Mouse (Mus musculus): ENCODE results near the gene Kcnj4.

The Kcnj4 gene

DNA sequence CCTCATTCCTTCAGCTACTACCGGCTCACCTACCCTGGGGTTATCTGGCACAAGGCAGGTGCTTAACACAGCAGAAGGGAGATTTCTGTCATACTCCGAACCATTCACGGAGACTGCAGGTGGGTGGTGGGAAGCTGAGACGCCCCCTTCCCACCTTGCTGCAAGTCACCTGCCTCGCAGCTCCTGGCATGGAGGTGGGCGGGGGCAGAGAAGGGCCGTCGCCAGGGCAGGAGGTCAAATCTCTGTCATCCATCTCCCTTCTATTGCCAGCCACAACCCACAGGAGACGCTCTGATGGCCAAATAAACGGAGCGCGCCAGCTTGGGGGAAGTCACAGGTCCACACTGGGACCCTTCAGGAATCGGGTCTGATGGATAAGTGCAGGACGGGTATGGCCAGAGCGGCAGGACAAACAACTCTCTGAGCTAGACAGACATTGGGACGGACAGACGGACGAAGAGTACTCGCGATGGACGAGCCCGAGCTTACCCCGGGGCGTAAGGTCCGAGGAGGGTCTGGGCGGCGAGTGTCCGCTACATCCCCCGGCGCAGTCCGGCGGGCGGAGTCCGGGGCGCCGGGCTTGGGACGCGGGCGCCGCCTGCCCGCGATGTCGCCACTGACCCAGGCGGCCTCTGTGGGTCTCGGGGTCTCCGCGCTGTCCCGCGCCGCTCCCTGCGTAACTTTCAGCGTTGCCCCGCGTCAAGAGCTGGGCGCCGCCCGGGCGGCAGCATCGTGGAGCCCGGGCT, at the start of gene Kcnj4:
Gene Kcnj4 (minus strand): TSS at position 535 of the 746 bp plus-strand sequence.
- ChIA-PET CTCF (interaction anchor here in 2 of 4 experiments (0.5 to 1.9 kb wide), 9 partner anchors 8 to 715 kb away, joined by 3 to 7 read pairs (median 3); partner anchors contain the start of genes Fam227a (in 1 of the 2) and Kdelr3 (in 1 of the 2)), POLR2A (interaction anchor here (0.5 to 4.0 kb wide), 35 partner anchors 8 to 329 kb away, joined by 3 to 26 read pairs (median 4); partner anchors contain the start of genes Ddx17 (in 3 of the 4), Kdelr3 (in 3 of the 4), Dmc1 (in 1 of the 4) and Josd1 (in 1 of the 4))

DNA sequence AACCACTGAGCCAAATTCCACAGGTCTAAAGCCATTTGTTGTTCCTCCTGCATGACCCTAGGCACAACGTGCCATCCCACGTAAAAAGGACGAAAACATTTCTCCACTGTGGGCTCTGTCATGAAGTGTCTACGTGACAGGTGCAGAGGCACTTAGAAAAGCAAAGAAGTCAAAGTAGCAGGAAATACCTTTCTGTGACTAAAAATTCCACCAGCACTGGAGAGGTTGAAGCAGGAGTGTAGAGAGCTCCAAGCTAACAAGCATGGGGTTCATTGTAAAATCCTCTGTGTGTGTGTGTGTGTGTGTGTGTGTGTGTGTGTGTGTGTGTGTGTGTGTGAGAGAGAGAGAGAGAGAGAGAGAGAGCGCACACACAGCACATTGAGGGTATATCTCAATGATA, 47.5 kb upstream of the Kcnj4 start:
- POLR2A ChIA-PET, result interaction anchor here in 3 of 4 experiments (0.6 to 2.2 kb wide), 7 partner anchors 9 to 479 kb away, joined by 3 to 7 read pairs (median 4); no protein-coding TSS in a partner anchor

DNA sequence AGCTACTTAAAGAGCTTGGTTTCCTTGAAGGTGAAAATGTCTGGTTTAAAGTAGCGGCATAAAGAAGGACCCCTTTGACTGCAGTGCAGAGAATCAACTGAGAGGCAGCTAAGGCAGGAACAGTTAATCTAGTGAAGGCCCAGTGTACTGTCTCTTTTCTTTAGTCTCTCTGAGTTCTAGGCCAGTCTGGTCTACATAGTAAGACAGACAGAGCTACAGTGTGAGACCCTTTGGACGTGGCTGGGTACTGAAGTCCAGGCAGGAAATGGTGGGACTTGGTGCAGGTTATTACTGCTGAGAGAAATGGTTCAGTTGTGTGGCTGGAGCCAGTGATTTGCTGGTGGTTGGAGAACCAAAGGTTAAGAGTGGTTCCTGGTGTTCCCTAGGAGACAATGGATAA, 43.2 kb upstream of the Kcnj4 start:
- POLR2A ChIA-PET, result interaction anchor here in 2 of 4 experiments (0.6 to 7.8 kb wide), 12 partner anchors 15 to 56 kb away, joined by 3 to 190 read pairs (median 20); partner anchors contain the start of genes Kdelr3 (in 2 of the 2) and Dmc1 (in 1 of the 2)
- CTCF ChIA-PET, result interaction anchor here in 2 of 4 experiments (0.6 to 1.2 kb wide), 2 partner anchors 13 to 71 kb away, joined by 3 to 7 read pairs; no protein-coding TSS in a partner anchor

More for the DNA sequence above, 47.5 kb upstream of the Kcnj4 start:
- CTCF ChIA-PET, result interaction anchor here in 1 of 4 experiments (0.6 to 0.7 kb wide), 2 partner anchors 8 to 16 kb away, joined by 3 to 5 read pairs; no protein-coding TSS in a partner anchor

DNA sequence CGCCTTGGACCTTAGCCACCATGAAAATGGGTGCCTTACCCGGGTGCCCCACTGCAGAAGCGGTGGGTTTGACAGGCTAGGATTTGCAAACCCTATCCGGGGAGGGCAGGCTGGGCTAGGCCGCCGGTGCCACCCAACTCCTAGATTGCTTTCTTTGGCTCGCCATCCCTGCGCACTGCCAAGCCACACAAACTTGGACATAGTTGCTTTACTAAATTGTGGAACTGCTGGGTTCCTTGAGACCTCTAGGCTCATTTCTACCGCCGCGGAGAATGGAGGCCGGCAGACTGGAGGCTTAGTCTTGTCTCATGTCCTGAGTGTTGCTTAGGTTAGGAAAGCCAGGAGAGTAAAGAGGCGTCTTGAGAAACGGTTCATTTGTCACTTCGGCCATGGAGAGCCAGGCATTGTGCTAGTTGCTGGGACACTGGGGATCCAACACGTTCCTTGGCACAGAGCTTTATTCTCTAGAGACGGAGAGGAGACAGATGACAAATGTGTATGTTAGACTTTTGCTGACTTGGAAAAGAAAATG, 42.3 kb upstream of the Kcnj4 start:
- ChIA-PET CTCF (interaction anchor here in 3 of 4 experiments (0.6 to 1.8 kb wide), 10 partner anchors 14 to 678 kb away, joined by 3 to 7 read pairs (median 4); partner anchors contain the start of genes Cby1 (in 1 of the 3) and Fam227a (in 1 of the 3)), POLR2A (interaction anchor here (0.6 to 7.8 kb wide), 82 partner anchors 8 to 1919 kb away, joined by 3 to 190 read pairs (median 4); partner anchors contain the start of genes Dmc1 (in 3 of the 4), Cby1 (in 2 of the 4), Fam227a (in 2 of the 4) and Josd1 (in 2 of the 4))

DNA sequence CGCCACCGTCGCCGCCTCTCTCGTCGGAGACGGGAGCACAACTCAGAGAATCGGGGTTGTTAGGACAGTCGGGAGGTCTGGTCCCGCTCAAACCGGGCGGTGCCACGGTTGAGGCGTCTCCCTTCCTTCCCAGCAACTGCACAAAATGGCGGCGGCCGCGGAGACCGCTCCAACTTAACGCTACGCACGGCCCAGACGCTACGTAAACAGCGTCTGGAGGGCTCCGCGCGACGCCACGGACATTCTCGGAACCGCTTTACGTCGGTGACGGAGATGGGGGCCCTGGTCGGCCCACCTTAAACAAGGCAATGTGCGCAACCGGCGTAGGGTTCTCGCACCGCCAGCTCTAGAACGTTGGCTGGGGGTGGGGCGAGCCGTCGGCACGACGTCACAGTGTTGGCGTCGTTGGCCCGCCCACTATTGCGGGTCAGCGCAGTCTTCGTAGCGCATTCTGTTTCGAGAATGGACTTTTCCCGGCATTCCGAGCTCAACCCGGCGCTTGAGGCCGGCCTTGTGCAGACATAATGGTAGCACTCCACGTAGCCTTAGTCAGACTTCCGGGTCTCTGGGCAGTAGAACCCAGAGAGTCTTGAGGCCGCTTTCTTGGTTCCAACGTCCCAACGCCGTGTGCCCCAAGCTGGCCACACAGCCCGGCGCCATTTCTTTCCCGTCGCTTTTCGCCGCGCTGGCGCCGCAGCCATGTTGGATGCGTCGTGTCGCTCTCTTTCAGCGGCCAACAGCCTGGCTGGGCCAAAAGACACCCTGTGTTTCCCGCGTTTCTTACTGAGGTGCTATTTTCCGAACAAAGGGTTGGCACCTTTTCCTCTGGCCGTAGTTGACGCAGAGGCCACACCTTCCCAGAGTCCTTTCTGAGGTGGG, 41.6 kb upstream of the Kcnj4 start, which contains the start of gene Ddx17:
Gene Ddx17 (minus strand): TSS at position 332 of the 879 bp plus-strand sequence.
- ChIA-PET CTCF (interaction anchor here in 3 of 4 experiments (0.5 to 1.8 kb wide), 13 partner anchors 15 to 678 kb away, joined by 3 to 6 read pairs (median 3); partner anchors contain the start of genes Cby1 (in 1 of the 3) and Fam227a (in 1 of the 3)), POLR2A (interaction anchor here (0.5 to 7.8 kb wide), 142 partner anchors 9 to 1920 kb away, joined by 3 to 190 read pairs (median 4); partner anchors contain the start of genes Dmc1 (in 3 of the 4), Fam227a (in 3 of the 4), Atf4 (in 2 of the 4) and Cby1 (in 2 of the 4))

DNA sequence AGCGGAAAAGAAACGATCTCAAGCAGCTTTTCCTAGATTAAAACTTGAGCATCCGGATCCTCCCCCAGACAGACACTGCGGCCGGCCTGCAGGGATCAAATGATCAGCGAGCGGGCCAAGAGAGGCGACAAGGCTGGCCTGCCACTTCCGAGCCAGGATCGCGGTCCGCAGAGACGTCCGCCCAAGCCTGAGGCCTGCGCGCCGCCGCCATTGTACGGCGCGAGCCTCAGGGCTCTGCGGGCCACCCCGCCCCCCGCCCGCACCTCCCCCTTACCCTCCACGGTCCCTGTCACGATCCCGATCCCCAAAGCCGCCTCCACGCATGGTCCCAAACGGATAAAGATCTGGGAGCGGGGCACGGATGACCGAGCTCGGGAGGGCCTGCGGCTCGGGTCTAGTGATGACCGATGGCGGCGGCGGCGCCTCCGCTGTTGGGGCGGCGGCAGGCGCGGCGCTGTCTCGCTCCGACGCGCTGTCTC, 40.9 kb upstream of the Kcnj4 start:
- CTCF ChIA-PET, result interaction anchor here in 2 of 4 experiments (0.5 to 1.8 kb wide), 13 partner anchors 16 to 679 kb away, joined by 3 to 6 read pairs (median 3); partner anchors contain the start of genes Cby1 (in 1 of the 2) and Fam227a (in 1 of the 2)
- POLR2A ChIA-PET, result interaction anchor here (0.5 to 7.8 kb wide), 135 partner anchors 9 to 1514 kb away, joined by 3 to 190 read pairs (median 4); partner anchors contain the start of genes Dmc1 (in 3 of the 4), Fam227a (in 3 of the 4), Atf4 (in 2 of the 4) and Cby1 (in 2 of the 4)

DNA sequence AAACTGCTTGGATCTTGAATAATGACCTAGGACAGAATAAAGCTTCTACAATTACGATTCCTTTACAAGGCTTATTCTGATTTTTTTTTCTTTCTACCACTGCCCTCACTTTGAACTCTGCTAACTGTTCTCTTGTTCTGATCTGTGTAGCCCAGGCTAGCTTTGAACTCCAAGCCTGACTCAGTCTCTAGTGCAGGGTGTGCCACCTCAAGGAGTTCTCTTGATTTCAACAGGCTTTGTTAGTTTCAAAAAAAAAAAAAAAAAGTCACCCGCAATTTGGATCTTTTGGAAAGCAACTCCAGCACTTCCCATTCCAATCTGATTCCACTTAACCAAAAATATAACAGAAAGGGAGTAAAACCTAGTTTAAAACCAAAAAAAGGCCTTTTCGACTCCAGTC, 40.5 kb upstream of the Kcnj4 start:
- CTCF ChIA-PET, result interaction anchor here in 1 of 4 experiments (0.6 to 1.5 kb wide), 3 partner anchors 15 to 113 kb away, joined by 3 to 4 read pairs (median 4); partner anchors contain the start of genes Cby1 and Fam227a
- POLR2A ChIA-PET, result interaction anchor here in 3 of 4 experiments (0.6 to 7.8 kb wide), 43 partner anchors 9 to 688 kb away, joined by 3 to 190 read pairs (median 5); partner anchors contain the start of genes Dmc1 (in 3 of the 3), Kdelr3 (in 2 of the 3), Cby1 (in 1 of the 3) and Csnk1e (in 1 of the 3)

DNA sequence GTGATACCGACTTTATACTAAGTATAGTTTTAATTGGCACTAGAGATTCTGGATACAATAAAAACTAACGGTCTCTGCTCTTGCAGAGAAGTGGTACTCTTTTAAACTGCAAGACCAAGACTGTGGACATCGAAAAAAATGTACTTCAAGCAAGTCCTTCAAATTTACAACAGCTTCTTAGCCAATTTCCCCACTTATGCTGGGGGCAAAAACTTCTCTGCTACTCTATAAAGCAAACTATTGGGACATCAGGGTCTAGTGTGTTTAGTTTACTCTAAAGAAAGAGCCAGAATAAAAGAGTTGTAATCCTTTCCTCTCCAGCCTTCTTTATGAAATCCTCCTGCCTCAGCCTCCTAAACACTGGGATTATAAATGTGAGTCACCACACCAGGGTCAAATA, 38.9 kb upstream of the Kcnj4 start:
- ChIA-PET CTCF (interaction anchor here in 1 of 4 experiments (0.5 kb wide), 1 partner anchor 80 kb away, joined by 3 read pairs; no protein-coding TSS in a partner anchor), POLR2A (interaction anchor here in 3 of 4 experiments (0.6 to 7.8 kb wide), 14 partner anchors 9 to 1965 kb away, joined by 3 to 190 read pairs (median 6); partner anchors contain the start of genes Cby1 (in 1 of the 3), Dmc1 (in 1 of the 3), Fam227a (in 1 of the 3) and Kdelr3 (in 1 of the 3))

DNA sequence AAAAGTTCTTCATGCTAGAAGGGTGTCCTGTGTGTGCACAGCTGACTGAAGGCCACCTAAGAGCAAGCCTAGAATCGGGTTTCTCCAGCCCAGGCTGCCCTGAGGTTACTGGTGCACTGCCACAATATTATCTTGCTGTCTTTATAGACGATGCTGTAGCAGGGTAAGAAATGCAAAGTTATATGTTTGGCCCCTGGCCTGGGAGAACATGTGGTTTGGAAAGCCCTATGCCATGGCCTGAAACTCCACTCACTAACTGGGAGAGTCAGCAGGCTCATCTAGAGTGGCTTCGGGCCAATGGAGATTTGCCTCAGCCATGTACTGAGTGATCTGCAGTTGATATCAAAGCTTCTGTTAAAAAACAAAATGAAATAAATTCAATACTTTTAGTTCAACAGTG, 28.8 kb upstream of the Kcnj4 start:
- CTCF ChIA-PET, result no interaction called here
- POLR2A ChIA-PET, result interaction anchor here in 3 of 4 experiments (0.7 to 14.8 kb wide), 7 partner anchors 11 to 140 kb away, joined by 3 to 190 read pairs (median 5); partner anchors contain the start of gene Ddx17 (in 3 of the 3)

DNA sequence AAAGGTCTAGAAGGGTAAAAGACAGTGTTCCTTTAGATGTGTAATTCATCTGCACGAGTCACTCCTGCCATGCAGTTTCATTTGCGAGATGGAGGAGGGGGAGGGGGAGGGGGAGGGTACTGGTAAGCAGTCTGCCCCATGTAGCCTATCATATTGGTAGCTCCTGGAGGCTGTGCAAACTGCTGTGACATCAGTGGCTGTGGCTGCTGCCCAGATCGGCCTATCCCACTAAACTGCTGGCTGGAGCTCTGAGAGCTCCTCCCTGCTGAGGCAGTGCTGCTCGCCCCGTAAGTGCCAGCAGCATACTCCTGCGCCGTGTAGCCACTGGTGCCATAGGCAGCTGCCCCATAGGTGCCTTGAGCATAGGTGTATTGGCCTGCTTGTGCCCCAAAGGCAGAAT, 24.9 kb upstream of the Kcnj4 start:
- ChIA-PET POLR2A (interaction anchor here (0.5 to 14.8 kb wide), 29 partner anchors 8 to 598 kb away, joined by 3 to 190 read pairs (median 4); partner anchors contain the start of genes Ddx17 (in 3 of the 4), Kdelr3 (in 3 of the 4), Kcnj4 (in 2 of the 4) and Gtpbp1 (in 1 of the 4)), CTCF (interaction anchor here in 2 of 4 experiments (0.6 to 1.2 kb wide), 4 partner anchors 15 to 585 kb away, joined by 3 to 6 read pairs (median 5); partner anchors contain the start of gene Ddx17 (in 1 of the 2))

DNA sequence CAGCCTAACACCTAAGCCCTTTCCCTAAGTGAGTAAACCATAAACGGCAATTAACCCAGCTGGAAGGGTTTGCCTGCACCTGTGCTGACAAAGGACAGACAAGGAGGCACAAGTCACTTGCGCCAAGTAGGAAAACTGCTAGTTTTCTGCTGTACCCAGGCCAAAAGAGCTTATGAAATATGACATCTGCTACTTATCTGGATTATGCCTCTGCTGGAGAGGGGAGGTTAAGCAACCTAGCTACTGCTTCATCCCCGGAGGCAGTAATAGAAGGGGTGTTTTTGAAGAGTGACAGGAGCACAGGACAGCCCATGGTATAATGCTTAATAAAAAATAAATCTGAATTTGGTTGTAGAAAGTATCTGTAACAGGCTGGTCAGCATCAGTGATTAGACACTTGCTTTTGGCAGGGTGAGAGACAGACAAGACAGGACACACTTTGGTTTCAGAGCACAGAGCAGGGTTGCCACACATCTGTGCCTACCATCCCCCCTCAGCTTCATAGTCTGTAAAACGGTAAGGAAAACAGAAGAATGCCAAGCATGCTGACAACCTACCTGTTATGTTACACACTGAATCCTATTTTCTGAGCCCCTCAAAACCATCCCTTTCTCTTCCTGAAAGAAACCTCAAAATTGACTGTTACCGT, 23.1 kb upstream of the Kcnj4 start:
- ChIA-PET CTCF (interaction anchor here in 1 of 4 experiments (1.0 kb wide), 1 partner anchor 123 kb away, joined by 3 read pairs; no protein-coding TSS in a partner anchor), POLR2A (interaction anchor here (0.6 to 14.8 kb wide), 25 partner anchors 8 to 389 kb away, joined by 3 to 190 read pairs (median 5); partner anchors contain the start of genes Ddx17 (in 4 of the 4), Kdelr3 (in 3 of the 4), Dmc1 (in 1 of the 4) and Kcnj4 (in 1 of the 4))

DNA sequence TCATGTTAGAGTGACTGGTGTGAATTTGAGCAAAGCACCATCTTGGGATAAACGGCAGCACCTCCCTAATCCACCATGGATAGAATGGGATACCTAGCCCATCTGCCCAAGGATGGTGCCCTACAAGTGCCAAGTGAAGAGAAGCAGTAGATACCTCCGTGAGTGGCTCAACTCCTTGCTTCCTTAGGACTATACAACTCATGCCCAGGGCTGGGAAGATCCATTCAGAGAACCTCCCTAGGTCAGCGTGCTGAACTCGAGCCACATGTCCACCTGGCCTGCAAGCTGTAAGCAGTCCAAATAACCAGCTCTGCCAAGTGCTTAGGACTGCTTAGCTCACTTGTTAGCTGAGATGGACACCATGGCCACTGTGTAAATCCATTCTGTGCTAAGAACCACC, 22.2 kb upstream of the Kcnj4 start:
- ChIA-PET CTCF (interaction anchor here in 3 of 4 experiments (0.5 to 1.0 kb wide), 3 partner anchors 50 to 124 kb away, joined by 3 to 5 read pairs (median 3); no protein-coding TSS in a partner anchor), POLR2A (interaction anchor here (0.8 to 14.8 kb wide), 20 partner anchors 7 to 246 kb away, joined by 3 to 190 read pairs (median 4); partner anchors contain the start of genes Ddx17 (in 4 of the 4), Kdelr3 (in 3 of the 4), Kcnj4 (in 2 of the 4) and Dmc1 (in 1 of the 4))

DNA sequence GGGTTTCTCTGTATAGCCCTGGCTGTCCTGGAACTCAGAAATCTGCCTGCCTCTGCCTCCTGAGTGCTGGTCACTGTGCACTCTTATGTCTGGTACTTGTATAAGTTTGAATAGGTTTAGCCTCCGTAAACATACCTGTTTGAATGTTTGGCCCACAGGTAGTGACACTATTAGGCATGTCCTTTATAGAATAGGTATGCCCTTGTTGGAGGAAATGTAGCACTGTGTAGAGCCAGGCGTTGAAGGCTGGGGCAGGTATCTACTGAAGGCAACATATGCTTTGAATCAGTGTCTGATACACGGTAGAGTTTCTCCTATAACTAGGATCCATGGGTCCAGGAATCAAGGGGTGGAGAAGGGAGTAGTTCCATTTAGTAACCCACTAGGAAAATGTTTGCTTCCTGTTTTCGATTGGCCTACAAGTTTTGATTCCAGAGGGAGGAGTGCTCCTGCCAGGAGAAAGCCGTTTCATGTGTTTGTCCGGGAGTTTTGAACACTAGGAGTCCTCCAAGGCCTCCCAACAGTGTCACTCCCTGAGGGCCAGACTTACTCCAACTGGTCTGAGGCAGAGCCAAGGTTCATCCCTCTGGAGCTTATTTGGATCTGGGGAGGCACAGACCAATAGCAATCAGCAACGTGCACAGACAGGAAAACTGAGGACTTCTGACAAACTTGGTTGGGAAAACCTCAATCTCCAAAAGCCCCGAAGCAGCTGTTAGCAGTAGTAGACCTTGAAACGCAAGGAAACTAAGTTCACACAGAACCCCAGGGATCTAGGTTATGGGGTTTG, 21.1 kb upstream of the Kcnj4 start:
- ChIA-PET CTCF (no interaction called here), POLR2A (interaction anchor here (0.8 to 14.8 kb wide), 16 partner anchors 9 to 245 kb away, joined by 3 to 190 read pairs (median 4); partner anchors contain the start of genes Ddx17 (in 3 of the 4), Kdelr3 (in 3 of the 4), Kcnj4 (in 2 of the 4) and Dmc1 (in 1 of the 4))

DNA sequence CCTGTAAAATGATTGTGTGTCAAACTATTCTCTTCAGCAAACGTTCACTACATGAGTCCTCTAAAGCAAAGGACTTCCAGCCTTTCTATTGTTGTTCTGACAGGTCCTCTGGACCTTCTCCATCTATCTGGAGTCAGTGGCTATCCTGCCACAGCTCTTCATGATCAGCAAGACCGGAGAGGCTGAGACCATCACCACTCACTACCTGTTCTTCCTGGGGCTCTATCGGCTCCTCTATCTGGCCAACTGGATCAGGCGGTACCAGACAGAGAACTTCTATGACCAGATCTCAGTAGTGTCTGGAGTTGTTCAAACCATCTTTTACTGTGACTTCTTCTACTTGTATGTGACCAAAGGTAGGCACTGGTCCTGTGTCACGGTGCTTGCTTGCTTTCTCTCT, 20.5 kb upstream of the Kcnj4 start:
- CTCF ChIA-PET, result no interaction called here
- POLR2A ChIA-PET, result interaction anchor here in 2 of 4 experiments (0.6 to 14.8 kb wide), 4 partner anchors 10 to 29 kb away, joined by 3 to 190 read pairs (median 6); partner anchors contain the start of genes Ddx17 (in 1 of the 2) and Kdelr3 (in 1 of the 2)

Measured in embryonic stem cell, embryonic (primary cell).